Comparison of ENCODE assay signal across 11 mouse cellular contexts in genomic region chr17:5187546-5187945, GRCm38 (mm10).
DNase-seq lines count a peak whose midpoint lies in the region; ATAC-seq and TF ChIP-seq lines count a peak whose summit lies in the region.
"Had no signal": no experiment of that assay in that cellular context is flagged by ENCODE, and none has a peak within 500 bp of the region (broad histone marks: within the 10 kb centered on the region; RNA-seq: fewer than 3 reads in every experiment).

No protein-coding gene starts in this region.

- H3K9me3 ChIP-seq in hindbrain, embryonic 13.5 days = no peaks in the 10 kb centered on the region
- H3K9me3 ChIP-seq in hindbrain, embryonic 12.5 days (replicated peaks) = no peaks in the 10 kb centered on the region
- H3K9me3 ChIP-seq in liver, embryonic 14.5 days (ENCODE audit: control insufficient read depth, low read length) = no peaks in the 10 kb centered on the region
- H3K9me3 ChIP-seq in forebrain, embryonic 10.5 days = no peaks in the 10 kb centered on the region
- H3K9me3 ChIP-seq: stomach, embryonic 15.5 days had no signal

- no peaks in the 10 kb centered on the region for H3K36me3 ChIP-seq in hindbrain, embryonic 13.5 days
- H3K36me3 ChIP-seq in hindbrain, embryonic 12.5 days = no peaks in the 10 kb centered on the region
- no peaks in the 10 kb centered on the region for H3K36me3 ChIP-seq in spleen, adult 2 months (ENCODE audit: control insufficient read depth, insufficient read depth, low read length)
- no peaks in the 10 kb centered on the region for H3K36me3 ChIP-seq in liver, embryonic 14.5 days (replicated peaks; ENCODE audit: control insufficient read depth, insufficient read depth, low read depth)
- H3K36me3 ChIP-seq in forebrain, embryonic 10.5 days (replicated peaks) = no peaks in the 10 kb centered on the region
- H3K36me3 ChIP-seq: stomach, embryonic 15.5 days had no signal

- WGBS in hindbrain, embryonic 13.5 days = 68% methylated on average over 2 of the region's 2 CpGs
- WGBS in hindbrain, embryonic 12.5 days = 69% methylated on average over 2 of the region's 2 CpGs
- 86% methylated on average over 2 of the region's 2 CpGs for WGBS in spleen, adult 2 months
- WGBS in liver, embryonic 14.5 days (ENCODE audit: insufficient replicate concordance) = 79% methylated on average over 2 of the region's 2 CpGs
- 47% methylated on average over 2 of the region's 2 CpGs for WGBS in forebrain, embryonic 10.5 days

- peak in 1 of 2 experiments; percentile 49 for DNase-seq in spleen, adult 2 months (ENCODE audit: low read depth in 1 of 2, low spot score in 2 of 2)
- DNase-seq in spleen, adult 18-20 months = no peak
- DNase-seq in liver, embryonic 14.5 days (ENCODE audit: low read depth in 3 of 3, low spot score in 3 of 3) = no peak
- DNase-seq in thymus, postnatal 36 days = peak; percentile 49 to 66
- DNase-seq in forebrain, embryonic 10.5 days (ENCODE audit: extremely low spot score, low spot score) = no peak
- no peak for DNase-seq in layer of hippocampus, postnatal 14 days (ENCODE audit: low spot score in 2 of 2)

- TF ChIP-seq EP300 in liver, embryonic 14.5 days (IDR thresholded peaks at IDR 0.05; ENCODE audit: low read depth) = no peak

- H3K4me1 ChIP-seq in hindbrain, embryonic 13.5 days (replicated peaks) = peaks cover 62% of the 10 kb centered on the region
- H3K4me1 ChIP-seq in hindbrain, embryonic 12.5 days = peaks cover 39% of the 10 kb centered on the region
- H3K4me1 ChIP-seq in spleen, adult 2 months (ENCODE audit: control insufficient read depth, insufficient read depth, insufficient read length) = peaks cover 13% of the 10 kb centered on the region; the same call in 1 of the 2 replicates
- H3K4me1 ChIP-seq in liver, embryonic 14.5 days (replicated peaks; ENCODE audit: control insufficient read depth in 2 of 2, insufficient read depth in 2 of 2, low read length in 1 of 2) = peaks cover 20% of the 10 kb centered on the region in 2 experiments
- peaks cover 51% of the 10 kb centered on the region for H3K4me1 ChIP-seq in forebrain, embryonic 10.5 days

- no peak overlapping the region for H3K4me3 ChIP-seq in hindbrain, embryonic 13.5 days
- no peak overlapping the region for H3K4me3 ChIP-seq in hindbrain, embryonic 12.5 days
- H3K4me3 ChIP-seq in spleen, adult 2 months (ENCODE audit: extremely low read depth, insufficient read depth, insufficient read length) = no peak overlapping the region
- H3K4me3 ChIP-seq in liver, embryonic 14.5 days (ENCODE audit: insufficient read depth in 1 of 2, low read depth in 2 of 2, low read length in 2 of 2) = no peak overlapping the region
- no peak overlapping the region for H3K4me3 ChIP-seq in forebrain, embryonic 10.5 days
- H3K4me3 ChIP-seq: stomach, embryonic 15.5 days had no signal

- TF ChIP-seq CTCF in spleen, adult 2 months (IDR thresholded peaks at IDR 0.05; ENCODE audit: extremely low read depth, insufficient read depth, insufficient read length, insufficient replicate concordance) = peak; percentile 15; the same call in 1 of the 2 replicates
- peak; percentile 50 for TF ChIP-seq CTCF in liver, embryonic 14.5 days (IDR thresholded peaks at IDR 0.05; ENCODE audit: low read depth)

- H3K4me2 ChIP-seq in hindbrain, embryonic 13.5 days = no peak overlapping the region
- H3K4me2 ChIP-seq in hindbrain, embryonic 12.5 days (replicated peaks) = no peak overlapping the region
- no peak overlapping the region for H3K4me2 ChIP-seq in liver, embryonic 14.5 days (ENCODE audit: low read depth)
- H3K4me2 ChIP-seq: stomach, embryonic 15.5 days had no signal

- H3K27ac ChIP-seq in hindbrain, embryonic 13.5 days = peak overlapping the region; percentile 62
- no peak overlapping the region for H3K27ac ChIP-seq in hindbrain, embryonic 12.5 days
- H3K27ac ChIP-seq in spleen, adult 2 months (ENCODE audit: insufficient read depth, low read length) = peak overlapping the region; percentile 36; the same call in 1 of the 2 replicates
- H3K27ac ChIP-seq in liver, embryonic 14.5 days = no peak overlapping the region
- no peak overlapping the region for H3K27ac ChIP-seq in forebrain, embryonic 10.5 days
- H3K27ac ChIP-seq: stomach, embryonic 15.5 days had no signal

- H3K9ac ChIP-seq in hindbrain, embryonic 13.5 days = no peak overlapping the region
- no peak overlapping the region for H3K9ac ChIP-seq in hindbrain, embryonic 12.5 days
- H3K9ac ChIP-seq in liver, embryonic 14.5 days (replicated peaks) = no peak overlapping the region
- H3K9ac ChIP-seq: stomach, embryonic 15.5 days had no signal

- H3K27me3 ChIP-seq in hindbrain, embryonic 13.5 days = no peaks in the 10 kb centered on the region
- no peaks in the 10 kb centered on the region for H3K27me3 ChIP-seq in hindbrain, embryonic 12.5 days
- H3K27me3 ChIP-seq in spleen, adult 2 months (ENCODE audit: control insufficient read depth, insufficient read depth, low read length) = no peaks in the 10 kb centered on the region
- H3K27me3 ChIP-seq in liver, embryonic 14.5 days (ENCODE audit: control insufficient read depth, insufficient read depth, low read length) = no peaks in the 10 kb centered on the region
- no peaks in the 10 kb centered on the region for H3K27me3 ChIP-seq in forebrain, embryonic 10.5 days (ENCODE audit: poor library complexity, severe bottlenecking)
- H3K27me3 ChIP-seq: Patski; stomach, embryonic 15.5 days had no signal

- TF ChIP-seq POLR2A in spleen, adult 2 months (IDR thresholded peaks at IDR 0.05; ENCODE audit: low read depth, low read length) = no peak

- 0 out of 2 replicates have a peak, but pooled peaks have one; percentile 4 for ATAC-seq in hindbrain, embryonic 13.5 days (ENCODE audit: low FRiP score)
- no peak for ATAC-seq in hindbrain, embryonic 12.5 days (ENCODE audit: low FRiP score)
- no peak for ATAC-seq in liver, embryonic 14.5 days (ENCODE audit: insufficient read depth)
- ATAC-seq: forebrain, embryonic 16.5 days; Patski had no signal

Comparison
In these comparisons a context has a peak if more than half of its experiments do, and no peak if none do; other contexts are left out.
1. H3K27ac ChIP-seq: peak in hindbrain, embryonic 13.5 days (single experiment) and spleen, adult 2 months (single experiment); none in hindbrain, embryonic 12.5 days (single experiment), liver, embryonic 14.5 days (single experiment) and forebrain, embryonic 10.5 days (single experiment).
2. DNase-seq: peak in thymus, postnatal 36 days (2 of 2); none in spleen, adult 18-20 months (0 of 2), liver, embryonic 14.5 days (0 of 3), forebrain, embryonic 10.5 days (single experiment) and layer of hippocampus, postnatal 14 days (0 of 2).